Mouse (Mus musculus) layer of hippocampus, adult 2 months (tissue): Measurements from ENCODE around the gene Rnf183. TPM values are rescaled to one million over a fixed set of nuclear protein-coding genes. Genes with fewer than 3 reads are reported as not detected.
"Not testable (repeated sequence)": the region's sequence is repeated elsewhere in the genome, so short reads cannot be mapped to it uniquely, and the experiment has no call there.

Experiments used
- DNase-seq, 2 experiments: peaks; one replicate each; pipeline ENCODE4 v3.0.0; 2022; ENCODE audit warnings: low spot score in 2 of 2
- H3K27ac ChIP-seq: fragments of 200-600 bp; 2 replicates; pipeline ENCODE4 v1.8.1; 2022
- H3K4me3 ChIP-seq: fragments of 200-600 bp; 2 replicates; pipeline ENCODE4 v1.8.1; 2022; ENCODE audit warnings: mild to moderate bottlenecking
- CTCF ChIP-seq: fragments of 200-600 bp; conservative IDR thresholded peaks from 2 replicates; pipeline ENCODE4 v1.8.1; 2022; ENCODE audit warnings: antibody characterized with exemption, mild to moderate bottlenecking, moderate library complexity
- long read RNA-seq, 2 experiments: library from polyadenylated mRNA; stranded (forward); transcript quantifications; one replicate each; pipeline ENCODE4 v2.0.0; 2021; ENCODE audit warnings: borderline mapping rate in 2 of 2
- total RNA-seq, 2 experiments: library from RNA; stranded (reverse); gene quantifications; 2 replicates each; pipeline ENCODE4 v1.2.3; 2021

Rnf183 gene
- total RNA-seq: not detected
- long read RNA-seq, experiment 1: 0 reads
- long read RNA-seq, experiment 2: 0 reads

DNA sequence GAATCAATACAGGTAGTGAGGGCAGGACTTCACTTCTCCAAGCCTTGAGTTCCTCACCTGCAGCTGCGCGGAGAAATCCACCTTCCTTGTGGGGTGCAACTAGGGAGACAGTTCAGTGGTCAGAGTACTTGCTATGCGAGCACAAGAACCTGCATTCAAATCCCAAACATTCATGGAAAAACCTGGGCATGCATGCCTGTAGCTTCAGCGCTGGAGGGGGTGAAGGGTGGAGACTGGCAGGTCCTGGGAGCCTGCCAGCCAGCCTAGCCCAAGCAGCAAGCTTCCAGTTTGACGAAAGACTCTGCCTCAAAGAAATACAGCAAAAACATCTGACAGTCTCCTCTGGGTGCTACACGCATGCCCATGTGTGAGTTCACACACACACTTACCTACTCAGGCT lies at the start of gene Rnf183:
Gene Rnf183, minus strand, starts transcription at position 172 of the 400 bp plus-strand sequence.
- Histone ChIP-seq H3K27ac (no peak within 1 kb of the TSS), H3K4me3 (no peak within 1 kb of the TSS)
- TF ChIP-seq CTCF: no peak
- DNase-seq: no peak

DNA sequence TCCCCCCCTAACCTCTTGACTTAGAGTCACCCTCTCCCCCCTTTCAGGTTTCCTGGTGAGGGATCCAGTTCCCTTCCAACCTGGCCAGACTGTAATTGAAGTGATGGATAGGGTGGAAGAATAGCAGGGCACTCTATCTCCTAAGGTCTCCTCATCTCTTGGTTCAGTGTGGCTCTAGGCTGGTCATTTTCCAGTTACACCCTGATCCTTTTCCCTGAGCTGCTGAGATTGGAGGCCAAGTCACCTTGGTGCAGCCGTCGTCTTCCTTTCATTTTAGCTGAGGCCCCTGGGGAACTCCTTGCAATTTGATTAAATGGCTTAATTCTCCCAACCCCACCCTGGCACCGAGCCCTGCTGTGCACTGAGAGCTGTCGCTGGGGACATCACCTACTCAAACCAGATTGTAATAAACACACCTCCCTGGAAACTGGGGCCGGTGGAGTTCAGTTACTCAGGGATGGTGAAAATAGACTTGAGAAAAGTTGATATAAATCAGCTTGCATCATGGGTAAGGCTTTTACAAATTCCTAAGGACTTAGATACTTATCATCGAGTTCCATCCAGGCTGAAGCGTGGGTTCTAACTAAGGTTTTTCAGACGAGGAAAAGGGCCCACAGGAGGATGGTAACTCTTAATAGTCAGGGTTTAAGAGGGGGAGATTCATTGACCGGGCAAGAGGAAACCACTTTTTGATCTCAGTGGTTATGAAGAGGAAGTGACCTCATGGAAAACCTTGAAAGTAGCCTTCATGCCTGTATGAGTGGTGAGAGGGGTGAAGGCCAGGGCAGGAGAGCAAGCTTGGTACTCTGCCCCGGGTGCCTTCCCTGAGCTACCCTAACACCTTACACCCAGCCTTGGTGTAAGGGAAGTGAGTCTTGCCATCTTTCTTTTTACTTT lies 45.9 kb upstream of the Rnf183 start:
- TF ChIP-seq CTCF: no peak
- no peak for DNase-seq
- Histone ChIP-seq H3K4me3 (no peak overlapping the region), H3K27ac (no peak overlapping the region)

DNA sequence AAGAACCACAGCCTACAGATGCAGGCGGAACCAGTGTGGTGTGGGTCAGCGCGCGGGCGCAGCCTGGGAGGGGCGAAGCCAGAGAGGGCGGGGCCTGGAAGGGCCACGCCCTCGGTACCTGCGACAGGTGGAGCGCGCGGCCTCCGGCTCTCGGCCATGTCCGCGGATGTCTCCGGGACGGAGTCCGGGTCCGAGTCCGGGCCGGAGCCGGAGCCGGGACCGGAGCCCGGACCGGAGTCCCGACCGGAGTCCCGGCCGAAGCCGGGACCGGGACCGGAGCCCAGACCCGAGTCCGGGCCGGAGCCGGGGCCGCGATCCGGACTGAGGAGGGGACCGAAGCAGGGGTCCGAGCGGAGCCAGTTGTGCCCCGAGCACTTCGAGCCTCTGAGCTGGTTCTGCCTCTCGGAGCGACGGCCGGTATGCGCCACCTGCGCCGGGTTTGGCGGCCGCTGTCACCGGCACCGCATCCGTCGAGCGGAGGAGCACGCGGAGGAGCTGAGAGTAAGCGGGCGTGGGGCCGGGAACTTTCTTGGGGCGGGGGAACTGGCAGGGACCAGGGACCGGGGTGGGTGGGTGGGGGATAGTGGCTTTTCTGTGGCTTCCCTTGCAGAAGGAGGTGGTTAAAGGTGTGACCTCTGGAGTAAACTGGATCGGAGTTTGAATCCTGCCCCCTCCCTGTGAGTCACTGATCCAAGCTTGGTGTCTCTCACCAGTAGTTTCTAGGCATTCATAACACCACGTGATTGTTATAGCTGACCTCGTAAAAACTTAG lies 45.1 kb upstream of the Rnf183 start, which contains the start of gene Bspry:
Gene Bspry, plus strand, starts transcription at position 117 of the 772 bp plus-strand sequence.
- Histone ChIP-seq H3K27ac (no peak within 1 kb of the TSS), H3K4me3 (peak within 1 kb of the TSS; percentile 55)
- TF ChIP-seq CTCF: no peak
- no peak for DNase-seq

GRCm38 (mm10) chr4:62479593-62479936 lies 44.5 kb upstream of the Rnf183 start:
- peak overlapping the region; percentile 55 for H3K4me3 ChIP-seq
- peak; percentile 74 for TF ChIP-seq CTCF
- H3K27ac ChIP-seq, DNase-seq: not testable (repeated sequence)

DNA sequence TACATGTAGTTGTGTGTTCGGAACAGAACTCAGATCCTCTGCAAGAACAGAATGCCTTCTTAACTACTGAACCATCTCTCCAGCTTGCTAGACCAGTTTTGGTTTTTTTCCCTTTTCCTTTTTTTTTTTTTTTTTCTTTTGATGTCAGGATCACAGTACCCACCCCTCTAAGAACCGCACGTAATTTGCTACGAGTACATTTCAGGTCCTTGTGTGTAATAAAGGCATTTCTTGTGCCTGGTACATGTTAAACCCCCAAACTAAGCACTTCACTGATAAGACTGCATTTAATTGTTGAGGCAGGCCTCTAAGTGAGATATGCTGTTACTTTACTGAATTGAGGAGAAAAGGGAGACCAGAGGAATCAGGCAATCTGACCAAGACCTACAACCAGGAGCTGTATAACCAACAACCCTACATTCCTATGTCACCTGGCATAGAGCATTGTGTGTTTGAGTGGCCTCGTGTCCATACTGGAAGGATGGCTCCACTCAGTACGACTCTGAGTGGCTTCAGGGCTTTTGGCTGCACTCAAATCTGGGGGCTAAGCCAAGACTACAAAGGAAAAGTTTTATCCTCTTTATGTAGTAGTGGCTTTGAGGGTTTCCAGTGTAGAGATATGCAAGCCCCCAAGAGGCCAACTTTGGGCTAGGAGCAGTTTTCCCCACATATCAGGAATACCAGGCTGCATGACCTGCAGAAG lies 42.6 kb upstream of the Rnf183 start:
- no peak for TF ChIP-seq CTCF
- no peak for DNase-seq
- Histone ChIP-seq H3K4me3 (no peak overlapping the region), H3K27ac (no peak overlapping the region)

DNA sequence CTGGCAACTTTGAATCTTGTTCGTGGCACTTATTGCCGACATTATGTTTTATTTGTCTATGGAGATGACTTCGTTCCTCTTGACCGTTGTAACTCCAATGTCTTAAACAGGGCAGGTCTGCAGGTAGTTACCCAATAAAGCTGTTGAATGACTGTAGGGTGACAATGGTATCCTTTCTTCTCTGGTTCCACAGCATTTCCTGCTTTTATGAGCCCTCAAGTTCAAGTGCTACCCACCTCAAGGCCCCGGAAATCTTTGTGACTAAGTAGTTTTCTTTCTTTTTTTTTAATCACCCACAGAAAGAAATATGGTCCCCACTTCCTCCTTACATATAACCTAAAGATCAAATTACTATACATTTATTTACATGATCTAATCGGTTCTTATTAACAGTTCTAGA lies 40.7 kb upstream of the Rnf183 start:
- no peak overlapping the region for H3K27ac ChIP-seq
- H3K4me3 ChIP-seq: no peak overlapping the region
- DNase-seq: no peak
- TF ChIP-seq CTCF: no peak

DNA sequence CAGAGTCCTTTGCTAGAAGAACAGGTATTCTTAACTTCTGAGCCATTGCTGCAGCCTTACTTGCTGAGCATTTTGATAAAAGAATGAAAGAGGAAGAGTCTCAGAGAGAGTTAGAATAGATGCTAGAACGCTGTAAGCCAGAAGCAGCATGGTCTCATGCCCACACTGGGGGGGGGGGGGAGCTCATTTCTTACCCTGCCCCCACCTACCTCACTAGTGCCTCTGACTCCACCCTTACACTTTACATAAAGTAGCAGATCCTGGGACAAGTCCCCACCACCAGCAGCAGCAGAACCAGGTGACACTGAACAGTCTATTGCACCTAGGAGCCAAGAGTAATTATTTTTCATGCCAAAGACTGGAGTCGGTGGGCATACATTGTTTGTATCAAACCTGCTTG lies 40.1 kb upstream of the Rnf183 start:
- H3K27ac ChIP-seq: no peak overlapping the region
- no peak for DNase-seq
- TF ChIP-seq CTCF: no peak
- H3K4me3 ChIP-seq: no peak overlapping the region

DNA sequence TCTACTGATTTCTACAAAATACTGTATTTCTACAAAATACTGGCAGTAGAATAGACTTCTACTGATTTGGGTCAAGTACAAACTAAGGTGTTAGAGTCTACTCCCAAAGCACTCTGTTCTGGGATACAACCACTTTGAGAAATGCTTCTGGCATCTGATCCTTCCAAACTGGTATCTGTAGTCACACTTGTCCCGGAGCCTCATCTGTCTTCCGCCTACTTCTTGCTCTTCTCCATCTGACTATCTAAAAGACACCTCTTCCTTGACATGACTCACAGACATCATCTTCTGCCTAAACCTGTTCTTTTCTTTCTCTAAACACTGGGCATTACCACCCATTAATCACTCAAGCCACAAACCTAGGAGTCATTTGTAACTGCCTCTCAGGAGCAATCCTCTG lies 37.0 kb upstream of the Rnf183 start:
- Histone ChIP-seq H3K27ac (no peak overlapping the region), H3K4me3 (no peak overlapping the region)
- no peak for TF ChIP-seq CTCF
- DNase-seq: no peak

DNA sequence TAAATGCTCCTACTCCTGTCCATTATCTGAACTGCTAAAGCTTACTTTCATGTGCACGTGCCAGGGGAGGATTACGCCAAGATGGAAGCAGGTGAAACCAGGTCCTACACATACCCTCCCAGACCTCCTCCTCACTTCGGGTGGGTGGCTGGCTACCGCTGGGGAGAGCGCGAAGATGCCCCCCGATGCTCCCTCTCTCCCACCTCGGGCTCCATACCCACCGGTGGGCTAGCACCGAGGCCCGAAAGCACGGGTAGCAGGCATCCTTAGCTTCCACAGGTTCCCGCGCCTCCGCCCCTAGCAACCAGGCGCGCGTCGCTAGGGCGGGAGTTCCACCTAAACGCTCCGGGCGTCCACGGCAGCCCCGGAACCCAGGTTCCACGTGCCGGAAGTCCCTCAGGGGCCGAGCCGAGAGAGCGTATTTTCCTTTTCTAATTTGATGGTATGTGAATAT lies 35.6 kb upstream of the Rnf183 start, which contains the start of gene Wdr31:
Gene Wdr31, minus strand, starts transcription at position 299 of the 454 bp plus-strand sequence.
- H3K4me3 ChIP-seq: peak within 1 kb of the TSS; percentile 73
- TF ChIP-seq CTCF: no peak
- DNase-seq: peak; percentile 67 to 90
- peak within 1 kb of the TSS; percentile 78 for H3K27ac ChIP-seq

GRCm38 (mm10) chr4:62468158-62468557 lies 33.1 kb upstream of the Rnf183 start:
- peak; percentile 63 for TF ChIP-seq CTCF
- Histone ChIP-seq H3K4me3 (no peak overlapping the region), H3K27ac (no peak overlapping the region)
- DNase-seq: no peak

- H3K4me3 ChIP-seq: no peak overlapping the region
- no peak overlapping the region for H3K27ac ChIP-seq
- no peak for DNase-seq
- no peak for TF ChIP-seq CTCF
Observed at GRCm38 (mm10) chr4:62463124-62463523, 28.1 kb upstream of the Rnf183 start.

DNA sequence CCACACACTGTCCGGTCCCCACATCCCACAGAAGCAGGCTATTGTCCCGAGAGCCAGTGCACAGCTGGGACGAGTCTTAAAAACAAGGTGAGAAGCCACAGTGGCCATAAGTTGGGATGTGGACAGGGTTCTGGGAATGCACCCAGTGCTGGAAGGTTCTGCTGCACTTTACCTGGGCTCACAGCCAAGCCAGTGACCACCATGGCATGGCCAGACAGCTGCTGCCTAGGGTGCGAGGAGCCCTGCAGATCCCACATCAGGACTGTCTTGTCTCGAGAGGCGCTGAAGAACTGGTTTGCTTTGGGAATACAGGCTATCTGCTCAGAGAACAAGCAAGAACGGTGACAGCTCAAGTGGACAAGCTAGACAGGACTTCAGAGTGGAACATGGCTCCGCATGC lies 25.3 kb upstream of the Rnf183 start:
- H3K27ac ChIP-seq: no peak overlapping the region
- no peak for TF ChIP-seq CTCF
- DNase-seq: no peak
- H3K4me3 ChIP-seq: no peak overlapping the region

DNA sequence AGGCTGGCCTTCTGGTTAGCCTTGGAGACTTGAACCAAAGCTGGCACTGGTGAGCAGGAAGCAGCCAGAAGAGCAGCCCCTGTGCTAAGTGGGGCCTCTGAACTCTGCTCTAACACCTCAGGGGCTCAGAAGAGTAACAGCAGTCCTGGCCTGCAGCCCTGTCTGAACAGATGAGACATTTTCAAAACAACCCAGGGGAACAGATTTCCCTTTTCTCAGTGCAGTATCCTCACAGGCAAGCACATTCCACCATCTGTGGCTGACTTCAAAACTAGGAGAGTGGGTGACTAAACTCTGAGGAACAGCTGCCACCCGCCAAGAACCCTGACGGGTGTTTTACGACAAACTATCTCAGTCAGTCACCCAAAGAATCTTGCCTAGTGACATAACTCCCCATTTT lies 24.0 kb upstream of the Rnf183 start:
- Histone ChIP-seq H3K4me3 (no peak overlapping the region), H3K27ac (peak overlapping the region; percentile 52; the same call in 1 of the 2 replicates)
- DNase-seq: peak; percentile 63 to 80
- TF ChIP-seq CTCF: no peak
